ENCODE assay signal across 8 mouse cellular contexts in genomic region chr1:36634940-36635339, GRCm38 (mm10). TPM values are rescaled to one million over a fixed set of nuclear protein-coding genes. Genes with fewer than 3 reads are reported as not detected.
DNase-seq lines count a peak whose midpoint lies in the region; ATAC-seq lines count a peak whose summit lies in the region.

No protein-coding gene starts in this region.

- peak; percentile 18 for DNase-seq in WW6 (ENCODE audit: low read depth, low spot score)
- peak; percentile 74 to 82 for DNase-seq in cerebellum, postnatal 25 days
- peak; percentile 62 for DNase-seq in gastrocnemius, postnatal 10 days
- peak; percentile 16 for DNase-seq in hindlimb bud, embryonic 11.5 days (ENCODE audit: extremely low spot score, low read depth, low spot score)
- peak; percentile 33 to 46 for DNase-seq in left cerebral cortex, adult 8-10 months (ENCODE audit: low spot score in 2 of 2)
- DNase-seq in midbrain, embryonic 10.5 days (ENCODE audit: low spot score): peak; percentile 69
- DNase-seq in right cerebral cortex, postnatal 4 days: peak; percentile 53

- WGBS in midbrain, embryonic 10.5 days: 25% methylated on average over 5 of the region's 5 CpGs

- no peaks in the 10 kb centered on the region for H3K9me3 ChIP-seq in midbrain, embryonic 10.5 days (replicated peaks)

- ATAC-seq in erythroid progenitor cell, adult 5-6 weeks (replicated peaks; ENCODE audit: low FRiP score, poor library complexity, severe bottlenecking): no peak

- 0 out of 2 replicates have a peak overlapping the region, but pooled peaks have one; percentile 28 for H3K27ac ChIP-seq in midbrain, embryonic 10.5 days (replicated peaks)

- H3K4me1 ChIP-seq in midbrain, embryonic 10.5 days: peaks cover 25% of the 10 kb centered on the region

- no peaks in the 10 kb centered on the region for H3K36me3 ChIP-seq in midbrain, embryonic 10.5 days

- no peak overlapping the region for H3K4me3 ChIP-seq in midbrain, embryonic 10.5 days

- no peaks in the 10 kb centered on the region for H3K27me3 ChIP-seq in midbrain, embryonic 10.5 days (ENCODE audit: low read depth, poor library complexity, severe bottlenecking)

RNA-seq across cellular contexts. Expression of gene Fam178b, which starts 48.0 kb away (rescaled TPM):
- total RNA-seq in gastrocnemius, postnatal 10 days (2021): 1 to 10 TPM; 3.0 to 3.1 TPM
- total RNA-seq in left cerebral cortex, adult 8-10 months (2022): under 1 TPM in 1 of 4 experiments, not detected in 3; 0.57 TPM
- polyA plus RNA-seq in midbrain, embryonic 10.5 days (2016; fragmentation: Nextera tagmentation; extraction: Ambion mirVana): 0.33 and 0.50 TPM in 2 replicates
- not detected in 2 replicates for total RNA-seq in erythroid progenitor cell, adult 5-6 weeks (2015; ENCODE audit: low replicate concordance)
- total RNA-seq in erythroid progenitor cell, adult 5-6 weeks (2017; ENCODE audit: low replicate concordance): not detected in 2 replicates

RNA-seq across cellular contexts. Expression of gene Cox5b, which starts 56.3 kb away (rescaled TPM):
- 1,000 to 10,000 TPM; 1,243 to 1,338 TPM for total RNA-seq in gastrocnemius, postnatal 10 days (2021)
- 100 to 1,000 TPM; 511 to 653 (median 570) TPM for total RNA-seq in left cerebral cortex, adult 8-10 months (2022)
- polyA plus RNA-seq in midbrain, embryonic 10.5 days (2016; fragmentation: Nextera tagmentation; extraction: Ambion mirVana): 531 and 539 TPM in 2 replicates
- 138 and 208 TPM in 2 replicates for total RNA-seq in erythroid progenitor cell, adult 5-6 weeks (2015; ENCODE audit: low replicate concordance)
- 116 and 354 TPM in 2 replicates for total RNA-seq in erythroid progenitor cell, adult 5-6 weeks (2017; ENCODE audit: low replicate concordance)

Comparison
In these comparisons a context has a peak if more than half of its experiments do, and no peak if none do; other contexts are left out.
1. DNase-seq: peak in every context shown above with its lines; median percentile 78 in cerebellum, postnatal 25 days; 69 in midbrain, embryonic 10.5 days; 62 in gastrocnemius, postnatal 10 days; 53 in right cerebral cortex, postnatal 4 days; 40 in left cerebral cortex, adult 8-10 months; 18 in WW6; 16 in hindlimb bud, embryonic 11.5 days.